Mouse (Mus musculus): ENCODE results near the gene Atp5c1. TPM values are rescaled to one million over a fixed set of nuclear protein-coding genes. Genes with fewer than 3 reads are reported as not detected.

Atp5c1 gene
- polyA plus RNA-seq, 2 experiments = 186 to 390 TPM

GRCm38 (mm10) chr2:10098598-10099215 is 18.4 kb upstream of the Atp5c1 start:
- DNase-seq (ENCODE audit: low read depth in 3 of 3, low spot score in 3 of 3) = no peak
- Histone ChIP-seq H3K36me3 (replicated peaks; ENCODE audit: control insufficient read depth, insufficient read depth, low read depth) (no peaks in the 10 kb centered on the region), H3K9me3 (ENCODE audit: control insufficient read depth, low read length) (no peaks in the 10 kb centered on the region), H3K27me3 (ENCODE audit: control insufficient read depth, insufficient read depth, low read length) (no peaks in the 10 kb centered on the region), H3K27ac (no peak overlapping the region), H3K4me3 (ENCODE audit: insufficient read depth in 1 of 2, low read depth in 2 of 2, low read length in 2 of 2) (no peak overlapping the region), H3K4me1 (replicated peaks; ENCODE audit: control insufficient read depth in 2 of 2, insufficient read depth in 2 of 2, low read length in 1 of 2) (peaks cover 0 to 5% of the 10 kb centered on the region in 2 experiments; a peak in 3 of 4 replicates), H3K4me2 (ENCODE audit: low read depth) (no peak overlapping the region), H3K9ac (replicated peaks) (no peak overlapping the region)
- ATAC-seq (ENCODE audit: insufficient read depth) = no peak
- 31% methylated on average over 9 of the region's 9 CpGs for WGBS (ENCODE audit: insufficient replicate concordance)
- TF ChIP-seq EP300 (IDR thresholded peaks at IDR 0.05; ENCODE audit: low read depth) (no peak), CTCF (IDR thresholded peaks at IDR 0.05; ENCODE audit: low read depth) (peak; percentile 70)

DNA sequence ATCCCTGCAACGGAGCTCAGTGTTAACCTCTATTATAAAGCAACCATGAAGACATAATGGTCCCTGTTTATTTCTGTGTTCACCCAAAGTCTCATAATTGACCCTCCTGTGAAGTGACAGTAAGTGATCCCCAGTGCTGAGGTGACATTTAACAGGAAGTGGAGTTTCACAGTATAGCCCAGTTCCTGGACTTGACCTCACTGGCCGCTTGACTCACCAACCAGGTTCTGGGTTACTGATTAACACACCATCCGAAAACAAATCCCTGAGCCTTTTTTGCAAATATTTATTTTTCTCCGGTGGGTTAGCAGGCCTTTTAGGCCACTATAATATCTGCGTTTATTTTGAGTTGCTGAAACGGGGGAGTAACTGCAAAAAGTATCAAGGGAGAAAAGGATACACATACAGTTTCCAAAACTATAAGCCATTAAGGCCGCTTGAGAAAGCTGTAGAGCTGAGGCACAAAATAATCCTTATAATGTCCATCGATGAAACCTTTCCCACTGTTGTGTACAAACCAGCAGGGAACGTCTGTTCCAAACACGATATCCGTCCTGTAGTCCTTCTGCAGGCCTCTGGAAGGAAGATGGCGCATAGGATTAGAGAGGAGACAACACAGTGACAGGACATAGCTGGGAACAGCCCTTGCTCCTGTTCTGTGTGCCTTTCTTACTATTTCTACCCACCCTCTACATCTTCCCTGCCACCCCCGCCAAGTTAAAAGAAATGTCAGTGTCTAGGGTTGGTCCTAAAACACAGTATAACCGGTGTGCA is 14.2 kb upstream of the Atp5c1 start:
- peaks cover 32% of the 10 kb centered on the region for H3K36me3 ChIP-seq (replicated peaks; ENCODE audit: control insufficient read depth, insufficient read depth, low read depth)
- H3K4me3 ChIP-seq (ENCODE audit: insufficient read depth in 1 of 2, low read depth in 2 of 2, low read length in 2 of 2) = no peak overlapping the region
- no peak for TF ChIP-seq EP300 (IDR thresholded peaks at IDR 0.05; ENCODE audit: low read depth)
- TF ChIP-seq CTCF (IDR thresholded peaks at IDR 0.05; ENCODE audit: low read depth) = no peak
- no peaks in the 10 kb centered on the region for H3K9me3 ChIP-seq (ENCODE audit: control insufficient read depth, low read length)
- H3K9ac ChIP-seq (replicated peaks) = no peak overlapping the region
- ATAC-seq (ENCODE audit: insufficient read depth) = peak; percentile 60; the same call in 1 of the 2 replicates
- no peak overlapping the region for H3K27ac ChIP-seq
- no peak overlapping the region for H3K4me2 ChIP-seq (ENCODE audit: low read depth)
- DNase-seq (ENCODE audit: low read depth in 3 of 3, low spot score in 3 of 3) = peak in 1 of 3 experiments; percentile 24
- peaks cover 0 to 2% of the 10 kb centered on the region in 2 experiments; a peak in 1 of 4 replicates for H3K4me1 ChIP-seq (replicated peaks; ENCODE audit: control insufficient read depth in 2 of 2, insufficient read depth in 2 of 2, low read length in 1 of 2)
- no peaks in the 10 kb centered on the region for H3K27me3 ChIP-seq (ENCODE audit: control insufficient read depth, insufficient read depth, low read length)
- WGBS (ENCODE audit: insufficient replicate concordance) = 78% methylated on average over 14 of the region's 14 CpGs

DNA sequence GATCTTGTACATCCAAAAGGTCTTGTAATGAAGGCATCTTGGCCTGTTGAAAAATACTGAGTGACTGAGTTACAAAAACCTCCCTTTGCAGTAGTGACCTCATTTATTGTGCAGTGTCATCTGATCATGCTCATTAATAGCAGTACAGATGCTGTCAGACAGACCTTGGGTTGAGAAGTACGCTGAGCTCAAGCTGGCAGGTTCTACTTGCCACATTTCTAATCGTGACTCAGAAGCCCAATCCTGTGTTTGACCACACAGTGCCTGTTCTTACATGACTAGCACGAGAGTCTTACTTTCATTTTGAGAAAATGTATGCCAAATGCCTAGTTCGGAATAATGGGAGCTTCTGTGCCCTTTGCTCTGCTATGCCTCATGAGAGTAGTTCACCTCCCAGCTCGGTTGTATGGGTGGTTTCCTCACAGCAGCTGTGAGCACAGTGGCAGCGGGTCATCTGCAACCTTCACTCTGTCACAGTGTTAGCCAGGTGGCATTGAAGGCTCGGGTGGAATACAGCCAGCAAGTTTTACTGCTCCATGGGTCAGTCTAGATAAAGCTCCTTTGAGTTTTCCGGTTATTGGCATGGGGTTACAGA is 7.0 kb upstream of the Atp5c1 start:
- H3K27me3 ChIP-seq (ENCODE audit: control insufficient read depth, insufficient read depth, low read length) = no peaks in the 10 kb centered on the region
- TF ChIP-seq CTCF (IDR thresholded peaks at IDR 0.05; ENCODE audit: low read depth) (no peak), EP300 (IDR thresholded peaks at IDR 0.05; ENCODE audit: low read depth) (no peak)
- H3K4me3 ChIP-seq (ENCODE audit: insufficient read depth in 1 of 2, low read depth in 2 of 2, low read length in 2 of 2) = no peak overlapping the region
- H3K4me2 ChIP-seq (ENCODE audit: low read depth) = no peak overlapping the region
- no peak for ATAC-seq (ENCODE audit: insufficient read depth)
- H3K27ac ChIP-seq = no peak overlapping the region
- peaks cover 34% of the 10 kb centered on the region for H3K36me3 ChIP-seq (replicated peaks; ENCODE audit: control insufficient read depth, insufficient read depth, low read depth)
- H3K9me3 ChIP-seq (ENCODE audit: control insufficient read depth, low read length) = no peaks in the 10 kb centered on the region
- DNase-seq (ENCODE audit: low read depth in 3 of 3, low spot score in 3 of 3) = no peak
- 76% methylated on average over 8 of the region's 8 CpGs for WGBS (ENCODE audit: insufficient replicate concordance)
- peaks cover 0 to 6% of the 10 kb centered on the region in 2 experiments; a peak in 2 of 4 replicates for H3K4me1 ChIP-seq (replicated peaks; ENCODE audit: control insufficient read depth in 2 of 2, insufficient read depth in 2 of 2, low read length in 1 of 2)
- no peak overlapping the region for H3K9ac ChIP-seq (replicated peaks)

GRCm38 (mm10) chr2:10082737-10083136 is 2.4 kb upstream of the Atp5c1 start:
- ATAC-seq (ENCODE audit: insufficient read depth) (no peak), DNase-seq (ENCODE audit: low read depth in 3 of 3, low spot score in 3 of 3) (no peak)
- H3K9ac ChIP-seq (replicated peaks) = no peak overlapping the region
- TF ChIP-seq EP300 (IDR thresholded peaks at IDR 0.05; ENCODE audit: low read depth) = no peak
- no peak for TF ChIP-seq CTCF (IDR thresholded peaks at IDR 0.05; ENCODE audit: low read depth)
- no peaks in the 10 kb centered on the region for H3K27me3 ChIP-seq (ENCODE audit: control insufficient read depth, insufficient read depth, low read length)
- 63% methylated on average over 1 of the region's 1 CpGs for WGBS (ENCODE audit: insufficient replicate concordance)
- H3K4me2 ChIP-seq (ENCODE audit: low read depth) = no peak overlapping the region
- H3K27ac ChIP-seq = no peak overlapping the region
- H3K4me1 ChIP-seq (replicated peaks; ENCODE audit: control insufficient read depth in 2 of 2, insufficient read depth in 2 of 2, low read length in 1 of 2) = peaks cover 13 to 22% of the 10 kb centered on the region in 2 experiments
- H3K9me3 ChIP-seq (ENCODE audit: control insufficient read depth, low read length) = no peaks in the 10 kb centered on the region
- H3K4me3 ChIP-seq (ENCODE audit: insufficient read depth in 1 of 2, low read depth in 2 of 2, low read length in 2 of 2) = no peak overlapping the region
- H3K36me3 ChIP-seq (replicated peaks; ENCODE audit: control insufficient read depth, insufficient read depth, low read depth) = peaks cover 3% of the 10 kb centered on the region; the same call in 1 of the 2 replicates

Measured in liver, embryonic 14.5 days (tissue).